Mouse (Mus musculus): ENCODE data around the gene Ncoa1. TPM values are rescaled to one million over a fixed set of nuclear protein-coding genes. Genes with fewer than 3 reads are reported as not detected.
"Not testable (repeated sequence)": the region's sequence is repeated elsewhere in the genome, so short reads cannot be mapped to it uniquely, and the experiment has no call there.

The Ncoa1 gene
- polyA plus RNA-seq, 2 experiments from 2014 or later, result 10.1 to 16.7 TPM

- ATAC-seq, result no peak
Measured at GRCm38 (mm10) chr12:4392074-4392473, 84.9 kb downstream of the Ncoa1 start.

GRCm38 (mm10) chr12:4391256-4391655 lies 85.7 kb downstream of the Ncoa1 start:
- ATAC-seq, result no peak

- no peak for ATAC-seq
Measured at GRCm38 (mm10) chr12:4390721-4391120, 86.3 kb downstream of the Ncoa1 start.

- no peak for ATAC-seq
Measured at GRCm38 (mm10) chr12:4386077-4386719, 90.8 kb downstream of the Ncoa1 start.

GRCm38 (mm10) chr12:4383061-4383460 lies 93.9 kb downstream of the Ncoa1 start:
- no peak for ATAC-seq

GRCm38 (mm10) chr12:4379298-4379957 lies 97.6 kb downstream of the Ncoa1 start:
- no peak for ATAC-seq

- no peak for ATAC-seq
Measured at GRCm38 (mm10) chr12:4376475-4376874, 100.5 kb downstream of the Ncoa1 start.

GRCm38 (mm10) chr12:4374816-4375493 lies 102.0 kb downstream of the Ncoa1 start:
- no peak for ATAC-seq

- ATAC-seq, result no peak
Measured at GRCm38 (mm10) chr12:4371406-4371805, 105.6 kb downstream of the Ncoa1 start.

- no peak for ATAC-seq
Measured at GRCm38 (mm10) chr12:4365951-4366350, 111.0 kb downstream of the Ncoa1 start.

GRCm38 (mm10) chr12:4359475-4359874 lies 117.5 kb downstream of the Ncoa1 start:
- ATAC-seq, result no peak

GRCm38 (mm10) chr12:4358653-4359052 lies 118.3 kb downstream of the Ncoa1 start:
- ATAC-seq, result not testable (repeated sequence)

GRCm38 (mm10) chr12:4358100-4358499 lies 118.9 kb downstream of the Ncoa1 start:
- ATAC-seq, result no peak

GRCm38 (mm10) chr12:4356834-4357445 lies 120.0 kb downstream of the Ncoa1 start:
- ATAC-seq, result no peak

- ATAC-seq, result no peak
Measured at GRCm38 (mm10) chr12:4355019-4355730, 121.8 kb downstream of the Ncoa1 start.

- ATAC-seq, result no peak
Measured at GRCm38 (mm10) chr12:4343216-4343615, 133.8 kb downstream of the Ncoa1 start.

- ATAC-seq, result no peak
Measured at GRCm38 (mm10) chr12:4342087-4342486, 134.9 kb downstream of the Ncoa1 start.

GRCm38 (mm10) chr12:4340325-4340924 lies 136.6 kb downstream of the Ncoa1 start:
- no peak for ATAC-seq

GRCm38 (mm10) chr12:4323604-4324003 lies 153.4 kb downstream of the Ncoa1 start:
- no peak for ATAC-seq

- ATAC-seq, result no peak
Measured at GRCm38 (mm10) chr12:4322227-4322626, 154.8 kb downstream of the Ncoa1 start.

- ATAC-seq, result no peak
Measured at GRCm38 (mm10) chr12:4313824-4314223, 163.2 kb downstream of the Ncoa1 start.

- ATAC-seq, result no peak
Measured at GRCm38 (mm10) chr12:4306712-4307313, 170.2 kb downstream of the Ncoa1 start.
